Mouse (Mus musculus): ENCODE measurements around the gene Btn1a1. TPM values are rescaled to one million over a fixed set of nuclear protein-coding genes. Genes with fewer than 3 reads are reported as not detected.

Btn1a1 gene
- polyA plus RNA-seq, 1 experiment from 2014 or later, result 0.96 TPM

DNA sequence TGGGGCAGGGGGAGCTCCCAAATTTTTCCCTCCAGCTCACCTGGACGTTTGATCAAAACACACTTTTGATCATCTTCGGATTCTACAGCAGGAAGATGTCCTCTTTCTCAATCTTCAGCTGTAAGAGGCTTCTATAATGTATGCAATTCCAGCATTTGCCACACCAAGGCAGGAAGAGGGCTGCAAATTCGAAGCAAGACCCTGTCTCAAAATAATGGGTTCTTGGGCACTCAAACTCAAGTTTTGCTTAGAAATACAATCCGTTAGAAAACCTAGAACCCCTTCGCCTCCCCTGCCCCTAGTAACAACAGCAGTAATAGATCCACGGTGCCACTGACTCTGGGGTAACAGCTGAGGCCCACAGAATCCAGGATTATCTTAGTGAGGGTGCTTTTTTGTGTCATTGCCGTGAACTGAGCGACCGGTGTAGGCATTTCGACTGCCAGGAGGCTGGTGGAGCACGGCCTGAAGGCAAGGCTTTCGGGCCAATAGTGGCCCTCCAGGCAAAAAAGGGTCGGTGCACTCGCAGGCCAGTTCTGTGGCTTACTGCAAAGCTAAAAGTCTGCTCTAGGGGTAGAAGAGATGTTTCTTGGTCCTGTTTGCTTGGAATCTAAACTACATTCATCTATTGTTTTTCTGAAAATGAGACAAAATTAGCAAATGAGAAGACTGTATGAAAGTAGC lies 40.1 kb upstream of the Btn1a1 start:
- Histone ChIP-seq H3K4me1 (ENCODE audit: insufficient read depth) (peaks cover 17% of the 10 kb centered on the region), H3K9ac (replicated peaks) (peak overlapping the region; percentile 67), H3K36me3 (replicated peaks; ENCODE audit: insufficient read depth, low read length) (no peaks in the 10 kb centered on the region), H3K27me3 (ENCODE audit: insufficient read depth, low read length) (no peaks in the 10 kb centered on the region), H3K4me3 (ENCODE audit: low read depth, low read length) (peak overlapping the region; percentile 36), H3K27ac (ENCODE audit: low read depth) (peak overlapping the region; percentile 45; the same call in 1 of the 2 replicates), H3K9me3 (ENCODE audit: low read length) (no peaks in the 10 kb centered on the region), H3K4me2 (ENCODE audit: low read depth, low read length) (peak overlapping the region; percentile 76)
- TF ChIP-seq EP300 (IDR thresholded peaks at IDR 0.05; ENCODE audit: low read depth), result no peak
- TF ChIP-seq CTCF (IDR thresholded peaks at IDR 0.05; ENCODE audit: low read depth), result no peak
- ATAC-seq, result peak; percentile 58
- WGBS (ENCODE audit: insufficient replicate concordance), result 8% methylated on average over 14 of the region's 14 CpGs
- peak; percentile 26 for DNase-seq

DNA sequence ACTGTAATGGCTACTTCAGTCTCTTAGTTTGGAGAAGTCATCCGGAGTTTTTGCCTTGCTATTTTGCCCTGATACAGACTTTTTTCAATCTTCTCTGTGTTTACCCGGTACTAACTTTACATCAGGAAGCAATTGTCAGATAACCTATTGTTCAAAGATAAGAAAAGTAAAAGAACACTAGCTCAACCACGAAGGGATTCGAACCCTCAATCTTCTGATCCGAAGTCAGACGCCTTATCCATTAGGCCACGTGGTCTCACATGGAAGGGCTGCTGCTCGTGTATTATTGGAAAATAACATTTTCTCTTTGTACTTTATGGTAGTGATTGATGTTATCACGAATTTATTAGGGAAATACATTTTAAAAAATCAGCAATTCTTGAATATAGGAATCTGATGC lies 38.1 kb upstream of the Btn1a1 start:
- WGBS (ENCODE audit: insufficient replicate concordance), result 2% methylated on average over 9 of the region's 9 CpGs
- H3K27me3 ChIP-seq (ENCODE audit: insufficient read depth, low read length), result no peaks in the 10 kb centered on the region
- H3K4me2 ChIP-seq (ENCODE audit: low read depth, low read length), result no peak overlapping the region
- no peaks in the 10 kb centered on the region for H3K36me3 ChIP-seq (replicated peaks; ENCODE audit: insufficient read depth, low read length)
- no peaks in the 10 kb centered on the region for H3K9me3 ChIP-seq (ENCODE audit: low read length)
- no peak overlapping the region for H3K4me3 ChIP-seq (ENCODE audit: low read depth, low read length)
- H3K9ac ChIP-seq (replicated peaks), result no peak overlapping the region
- TF ChIP-seq EP300 (IDR thresholded peaks at IDR 0.05; ENCODE audit: low read depth), result no peak
- peaks cover 20% of the 10 kb centered on the region for H3K4me1 ChIP-seq (ENCODE audit: insufficient read depth)
- H3K27ac ChIP-seq (ENCODE audit: low read depth), result no peak overlapping the region
- ATAC-seq (no peak), DNase-seq (peak; percentile 72)

DNA sequence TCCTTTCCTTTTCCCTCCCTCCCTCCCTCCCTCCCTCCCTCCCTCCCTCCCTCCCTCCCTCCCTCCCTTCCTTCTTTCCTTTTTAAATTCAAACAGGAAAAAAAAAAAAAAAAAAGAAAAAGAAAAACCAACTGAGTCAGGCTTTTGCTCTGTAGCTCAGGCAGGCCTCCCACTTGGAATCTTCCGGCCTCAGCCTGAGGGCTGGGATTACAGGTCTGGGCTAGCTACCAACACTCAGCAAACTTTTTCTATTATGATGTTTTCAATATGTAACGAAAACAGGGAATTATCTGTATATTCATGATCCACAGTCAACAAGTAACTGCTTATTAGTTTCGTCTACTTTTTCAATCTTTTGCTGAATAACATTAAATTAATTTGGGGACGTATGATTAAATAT lies 37.2 kb upstream of the Btn1a1 start:
- H3K4me2 ChIP-seq (ENCODE audit: low read depth, low read length), result no peak overlapping the region
- WGBS (ENCODE audit: insufficient replicate concordance), result 75% methylated on average over 4 of the region's 4 CpGs
- H3K27ac ChIP-seq (ENCODE audit: low read depth), result no peak overlapping the region
- no peak overlapping the region for H3K4me3 ChIP-seq (ENCODE audit: low read depth, low read length)
- H3K4me1 ChIP-seq (ENCODE audit: insufficient read depth), result peaks cover 23% of the 10 kb centered on the region
- H3K9me3 ChIP-seq (ENCODE audit: low read length), result no peaks in the 10 kb centered on the region
- no peaks in the 10 kb centered on the region for H3K27me3 ChIP-seq (ENCODE audit: insufficient read depth, low read length)
- no peak overlapping the region for H3K9ac ChIP-seq (replicated peaks)
- no peak for TF ChIP-seq EP300 (IDR thresholded peaks at IDR 0.05; ENCODE audit: low read depth)
- no peak for TF ChIP-seq CTCF (IDR thresholded peaks at IDR 0.05; ENCODE audit: low read depth)
- DNase-seq (no peak), ATAC-seq (no peak)
- no peaks in the 10 kb centered on the region for H3K36me3 ChIP-seq (replicated peaks; ENCODE audit: insufficient read depth, low read length)

DNA sequence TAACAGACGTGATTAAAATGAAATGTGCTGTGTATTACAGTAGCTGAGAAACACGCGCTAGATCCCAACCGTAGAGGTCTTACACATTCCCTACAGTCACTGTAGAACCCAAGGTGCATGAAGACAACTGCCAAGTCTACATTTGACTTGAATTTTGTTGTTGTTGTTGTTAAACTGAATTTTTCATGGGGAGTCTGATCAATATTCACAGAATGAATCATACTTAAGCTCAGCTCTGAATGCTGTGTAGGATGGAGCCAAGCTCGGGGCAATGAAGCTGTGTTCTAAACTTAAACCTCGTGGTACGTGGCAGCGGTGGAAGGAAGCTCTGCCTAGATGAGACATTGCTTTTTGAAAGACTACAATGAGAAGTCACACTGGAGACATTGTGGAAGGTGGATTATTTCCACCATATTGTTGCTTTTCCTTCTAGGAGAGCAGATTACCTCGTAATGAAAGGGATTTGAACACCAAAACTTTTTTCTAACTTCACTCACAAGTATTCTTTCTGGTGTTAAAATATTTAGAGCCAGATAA lies 36.4 kb upstream of the Btn1a1 start:
- Histone ChIP-seq H3K9ac (replicated peaks) (no peak overlapping the region), H3K27me3 (ENCODE audit: insufficient read depth, low read length) (no peaks in the 10 kb centered on the region), H3K4me3 (ENCODE audit: low read depth, low read length) (no peak overlapping the region), H3K9me3 (ENCODE audit: low read length) (no peaks in the 10 kb centered on the region), H3K27ac (ENCODE audit: low read depth) (no peak overlapping the region), H3K4me1 (ENCODE audit: insufficient read depth) (peaks cover 21% of the 10 kb centered on the region), H3K4me2 (ENCODE audit: low read depth, low read length) (peak overlapping the region; percentile 47), H3K36me3 (replicated peaks; ENCODE audit: insufficient read depth, low read length) (no peaks in the 10 kb centered on the region)
- no peak for ATAC-seq
- WGBS (ENCODE audit: insufficient replicate concordance), result 35% methylated on average over 9 of the region's 9 CpGs
- DNase-seq, result no peak
- TF ChIP-seq EP300 (IDR thresholded peaks at IDR 0.05; ENCODE audit: low read depth), result no peak
- no peak for TF ChIP-seq CTCF (IDR thresholded peaks at IDR 0.05; ENCODE audit: low read depth)

DNA sequence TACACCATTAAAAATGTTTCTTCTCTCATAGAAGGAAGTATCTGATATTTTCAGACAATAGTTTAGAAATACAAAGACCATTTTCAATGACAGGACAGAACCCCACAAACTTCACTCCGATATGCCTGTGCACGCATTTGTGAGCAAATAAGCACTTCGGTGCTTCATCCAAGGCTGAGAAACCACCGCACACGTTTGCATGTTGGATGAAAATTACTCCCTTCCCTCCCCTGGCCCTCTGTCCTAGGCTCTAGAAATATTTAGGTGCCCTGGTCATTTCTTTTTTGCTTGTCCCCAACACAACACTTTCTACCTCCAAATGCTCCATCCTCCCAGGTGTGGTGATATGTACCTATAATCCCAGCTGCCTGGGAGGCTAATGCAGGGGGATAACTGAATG lies 35.8 kb upstream of the Btn1a1 start:
- H3K4me1 ChIP-seq (ENCODE audit: insufficient read depth), result peaks cover 21% of the 10 kb centered on the region
- no peak overlapping the region for H3K9ac ChIP-seq (replicated peaks)
- H3K4me3 ChIP-seq (ENCODE audit: low read depth, low read length), result no peak overlapping the region; the same call in 1 of the 2 replicates
- 31% methylated on average over 5 of the region's 5 CpGs for WGBS (ENCODE audit: insufficient replicate concordance)
- no peak for DNase-seq
- H3K4me2 ChIP-seq (ENCODE audit: low read depth, low read length), result peak overlapping the region; percentile 47
- ATAC-seq, result no peak
- no peak for TF ChIP-seq CTCF (IDR thresholded peaks at IDR 0.05; ENCODE audit: low read depth)
- no peak for TF ChIP-seq EP300 (IDR thresholded peaks at IDR 0.05; ENCODE audit: low read depth)
- H3K27ac ChIP-seq (ENCODE audit: low read depth), result no peak overlapping the region
- H3K9me3 ChIP-seq (ENCODE audit: low read length), result no peaks in the 10 kb centered on the region
- H3K27me3 ChIP-seq (ENCODE audit: insufficient read depth, low read length), result no peaks in the 10 kb centered on the region
- H3K36me3 ChIP-seq (replicated peaks; ENCODE audit: insufficient read depth, low read length), result no peaks in the 10 kb centered on the region

DNA sequence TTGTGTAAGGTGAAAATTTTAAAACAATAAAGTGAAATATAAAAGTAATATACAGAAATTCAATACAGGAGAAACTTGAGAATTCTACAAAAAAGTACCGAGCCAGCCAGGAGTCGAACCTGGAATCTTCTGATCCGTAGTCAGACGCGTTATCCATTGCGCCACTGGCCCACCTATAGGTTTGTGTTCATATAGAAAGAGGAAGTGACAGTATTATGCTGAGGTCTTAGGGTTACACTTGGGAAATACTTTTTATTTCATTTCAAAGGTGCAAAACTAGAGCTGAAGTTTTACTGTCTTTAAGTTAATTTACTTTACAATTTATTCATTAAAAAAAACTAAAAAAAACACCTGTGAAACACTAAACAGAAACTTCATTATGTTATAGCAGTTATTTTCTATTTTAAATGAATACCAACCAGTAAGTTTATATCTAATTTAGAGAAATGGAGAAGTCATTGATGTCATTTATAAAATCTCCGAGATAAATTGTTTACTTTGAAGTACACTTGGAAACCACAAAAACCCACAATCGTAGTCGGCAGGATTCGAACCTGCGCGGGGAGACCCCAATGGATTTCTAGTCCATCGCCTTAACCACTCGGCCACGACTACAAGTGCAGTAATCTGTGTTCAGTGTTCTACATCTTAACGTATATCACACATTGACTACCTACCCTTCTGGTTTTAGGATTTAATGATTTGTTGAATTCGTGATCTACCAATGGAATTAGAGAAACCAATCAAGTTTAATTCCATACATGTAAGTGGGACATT lies 34.9 kb upstream of the Btn1a1 start:
- Histone ChIP-seq H3K27ac (ENCODE audit: low read depth) (no peak overlapping the region), H3K4me2 (ENCODE audit: low read depth, low read length) (peak overlapping the region; percentile 47; the same call in 1 of the 2 replicates), H3K36me3 (replicated peaks; ENCODE audit: insufficient read depth, low read length) (no peaks in the 10 kb centered on the region), H3K9me3 (ENCODE audit: low read length) (no peaks in the 10 kb centered on the region), H3K27me3 (ENCODE audit: insufficient read depth, low read length) (no peaks in the 10 kb centered on the region), H3K4me3 (ENCODE audit: low read depth, low read length) (no peak overlapping the region; the same call in 1 of the 2 replicates), H3K9ac (replicated peaks) (no peak overlapping the region), H3K4me1 (ENCODE audit: insufficient read depth) (peaks cover 16% of the 10 kb centered on the region)
- 2% methylated on average over 17 of the region's 17 CpGs for WGBS (ENCODE audit: insufficient replicate concordance)
- ATAC-seq, result peak; percentile 86
- peak; percentile 76 for DNase-seq
- TF ChIP-seq CTCF (IDR thresholded peaks at IDR 0.05; ENCODE audit: low read depth) (no peak), EP300 (IDR thresholded peaks at IDR 0.05; ENCODE audit: low read depth) (0 out of 2 replicates have a peak, but pooled peaks have one; percentile 3)
